ENCODE assay signal across 30 mouse cellular contexts in the genomic region with DNA sequence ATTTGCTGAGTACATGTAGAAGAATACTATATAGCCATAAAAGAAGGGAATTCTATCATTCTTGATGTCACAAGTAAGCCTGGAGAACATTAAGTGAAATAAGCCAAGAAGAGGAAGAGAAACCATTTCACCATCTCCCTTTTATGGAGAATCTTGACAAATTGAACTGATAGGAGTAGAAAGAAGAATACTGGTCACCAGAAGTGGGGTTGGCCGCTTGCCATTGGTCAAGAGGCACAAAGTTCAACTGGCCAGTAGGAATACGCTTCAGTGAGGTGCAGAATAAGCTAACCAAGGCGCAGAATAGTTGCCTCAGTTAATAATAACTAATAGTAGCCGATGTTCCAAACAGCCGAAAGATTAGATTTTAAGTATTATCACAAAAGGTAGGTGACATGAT. TPM values are rescaled to one million over a fixed set of nuclear protein-coding genes. Genes with fewer than 3 reads are reported as not detected.
DNase-seq lines count a peak whose midpoint lies in the region; ATAC-seq and TF ChIP-seq lines count a peak whose summit lies in the region.
"Had no signal": no experiment of that assay in that cellular context is flagged by ENCODE, and none has a peak within 500 bp of the region (broad histone marks: within the 10 kb centered on the region; RNA-seq: fewer than 3 reads in every experiment).

No protein-coding gene starts in this region.

- no peak for TF ChIP-seq POLR2A in kidney, adult 2 months (IDR thresholded peaks at IDR 0.05; ENCODE audit: low read depth, low read length)

- H3K9ac ChIP-seq in stomach, postnatal 0 days (ENCODE audit: low read length) = no peak overlapping the region
- H3K9ac ChIP-seq: embryonic facial prominence, embryonic 13.5 days; embryonic facial prominence, embryonic 15.5 days; forebrain, embryonic 12.5 days had no signal

- WGBS in kidney, adult 2 months = 71% methylated on average over 5 of the region's 5 CpGs
- 95% methylated on average over 5 of the region's 5 CpGs for WGBS in stomach, postnatal 0 days

- peak; percentile 32 for DNase-seq in kidney, adult 2 months
- DNase-seq in kidney, postnatal 10 days = no peak
- DNase-seq in kidney, postnatal 36 days = peak; percentile 6 to 56
- no peak for DNase-seq in kidney, adult 11 months
- DNase-seq in adipocyte (ENCODE audit: low spot score) = peak; percentile 3
- no peak for DNase-seq in yolk sac, embryonic 10.5 days (ENCODE audit: low spot score)
- DNase-seq in stomach, postnatal 0 days (ENCODE audit: low spot score) = no peak
- DNase-seq: adrenal gland, adult 2 months; adrenal gland, postnatal 10 days; adrenal gland, postnatal 25 days; cerebellum, adult 11 months; cerebellum, adult 18-20 months; cerebellum, adult 8-10 months; cerebellum, adult 9-11 months; cerebellum, postnatal 14 days; cerebellum, postnatal 36 days; embryo, embryonic 11 days had no signal

- H3K27me3 ChIP-seq in kidney, adult 2 months (replicated peaks; ENCODE audit: control insufficient read depth, insufficient read depth, low read length) = no peaks in the 10 kb centered on the region
- no peaks in the 10 kb centered on the region for H3K27me3 ChIP-seq in stomach, postnatal 0 days (ENCODE audit: control insufficient read depth, insufficient read depth, low read length)
- H3K27me3 ChIP-seq: CH12.LX; embryonic facial prominence, embryonic 13.5 days; embryonic facial prominence, embryonic 15.5 days; forebrain, embryonic 12.5 days; Patski had no signal

- no peaks in the 10 kb centered on the region for H3K4me1 ChIP-seq in kidney, adult 2 months (ENCODE audit: control insufficient read depth, insufficient read depth, low read length)
- H3K4me1 ChIP-seq in stomach, postnatal 0 days (replicated peaks; ENCODE audit: control insufficient read depth, insufficient read depth) = no peaks in the 10 kb centered on the region

- H3K36me3 ChIP-seq in kidney, adult 2 months (ENCODE audit: control insufficient read depth, insufficient read depth, low read length) = no peaks in the 10 kb centered on the region
- no peaks in the 10 kb centered on the region for H3K36me3 ChIP-seq in stomach, postnatal 0 days (ENCODE audit: control insufficient read depth, insufficient read depth, low read length)
- H3K36me3 ChIP-seq: embryonic facial prominence, embryonic 15.5 days; forebrain, embryonic 10.5 days; forebrain, embryonic 12.5 days; G1E had no signal

- H3K4me3 ChIP-seq in kidney, adult 2 months (ENCODE audit: insufficient read depth, low read depth, low read length) = no peak overlapping the region
- H3K4me3 ChIP-seq in stomach, postnatal 0 days (ENCODE audit: low read depth, low read length) = no peak overlapping the region
- H3K4me3 ChIP-seq: embryonic facial prominence, embryonic 13.5 days; embryonic facial prominence, embryonic 15.5 days; erythroblast, embryonic 14.5 days; forebrain, embryonic 10.5 days; forebrain, embryonic 12.5 days had no signal

- ATAC-seq in granulocyte monocyte progenitor cell, adult 5-6 weeks (replicated peaks; ENCODE audit: poor library complexity, severe bottlenecking) = peak; percentile 65
- ATAC-seq in stomach, postnatal 0 days (ENCODE audit: low FRiP score, low TSS enrichment) = no peak
- ATAC-seq: activated CD4-positive, CD25-positive, alpha-beta regulatory T cell, adult 4 months; CD4-positive, CD25-positive, alpha-beta regulatory T cell, adult 4 months; forebrain, embryonic 14.5 days; forebrain, embryonic 16.5 days; Patski had no signal

- no peaks in the 10 kb centered on the region for H3K9me3 ChIP-seq in stomach, postnatal 0 days (ENCODE audit: control insufficient read depth, low read length)
- H3K9me3 ChIP-seq: embryonic facial prominence, embryonic 13.5 days; embryonic facial prominence, embryonic 15.5 days; forebrain, embryonic 10.5 days; forebrain, embryonic 12.5 days had no signal

- no peak overlapping the region for H3K4me2 ChIP-seq in stomach, postnatal 0 days (replicated peaks; ENCODE audit: low read depth)
- H3K4me2 ChIP-seq: embryonic facial prominence, embryonic 13.5 days; embryonic facial prominence, embryonic 15.5 days; forebrain, embryonic 12.5 days had no signal

- no peak for TF ChIP-seq CTCF in kidney, adult 2 months (conservative IDR thresholded peaks at IDR 0.05; ENCODE audit: insufficient read depth, insufficient read length, low read depth, low read length)
- no peak for TF ChIP-seq CTCF in stomach, postnatal 0 days (IDR thresholded peaks at IDR 0.05; ENCODE audit: low read depth)

- H3K27ac ChIP-seq in kidney, adult 2 months (ENCODE audit: insufficient read depth, low read depth, low read length) = no peak overlapping the region
- H3K27ac ChIP-seq in stomach, postnatal 0 days (replicated peaks) = no peak overlapping the region
- H3K27ac ChIP-seq: embryonic facial prominence, embryonic 13.5 days; embryonic facial prominence, embryonic 15.5 days; forebrain, embryonic 10.5 days; forebrain, embryonic 12.5 days had no signal

- no peak for TF ChIP-seq EP300 in stomach, postnatal 0 days (optimal IDR thresholded peaks at IDR 0.05)

RNA-seq across cellular contexts. Expression of a gene that starts 58.7 kb away (rescaled TPM):
- 5.9 and 6.6 TPM in 2 replicates for polyA plus RNA-seq in kidney, adult 2 months (2012; rRNA removed)
- total RNA-seq in granulocyte monocyte progenitor cell, adult 5-6 weeks (2014; fragmentation: Nextera tagmentation) = not detected in 2 replicates
- total RNA-seq in granulocyte monocyte progenitor cell, adult 5-6 weeks (2017) = 0.17 TPM in 1 of 2 replicates, not detected in the other
- polyA plus RNA-seq in stomach, postnatal 0 days (2015; fragmentation: Nextera tagmentation; extraction: Ambion mirVana) = 19.9 and 24.1 TPM in 2 replicates
- polyA plus RNA-seq: erythroblast, embryonic 14.5 days; G1E had no signal

Comparison
In these comparisons a context has a peak if more than half of its experiments do, and no peak if none do; other contexts are left out.
1. DNase-seq: peak in kidney, adult 2 months (single experiment), kidney, postnatal 36 days (2 of 2) and adipocyte (single experiment); none in kidney, postnatal 10 days (single experiment), kidney, adult 11 months (single experiment), yolk sac, embryonic 10.5 days (single experiment) and stomach, postnatal 0 days (single experiment).